Mouse (Mus musculus): ENCODE results near the gene 1190005I06Rik. TPM values are rescaled to one million over a fixed set of nuclear protein-coding genes. Genes with fewer than 3 reads are reported as not detected.

The 1190005I06Rik gene
- 1.6 and 2.3 TPM in 2 replicates for polyA plus RNA-seq (2014; fragmentation: Nextera tagmentation; extraction: Ambion mirVana)

DNA sequence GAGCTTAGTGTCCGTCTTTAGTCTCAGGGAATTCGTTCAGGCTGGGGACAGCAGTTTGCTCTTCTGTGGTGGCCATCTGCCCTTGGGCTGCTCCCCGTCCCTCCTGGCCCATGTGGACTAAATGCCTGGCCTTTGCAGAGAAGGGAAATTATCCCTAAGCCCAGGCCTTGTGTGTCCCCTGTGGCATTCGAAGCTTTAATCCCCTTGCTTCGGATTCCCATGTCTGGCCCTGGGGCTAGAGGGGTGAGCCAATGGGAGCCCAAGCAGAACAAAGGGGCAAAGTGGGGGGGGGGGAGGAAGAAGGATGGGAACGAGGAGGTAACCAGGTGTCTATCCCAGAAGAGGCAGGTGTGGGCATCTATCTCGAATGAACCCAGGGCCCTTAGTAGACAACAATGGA lies at the start of gene 1190005I06Rik:
TSS of gene 1190005I06Rik (minus strand) at position 101 of the 400 bp plus-strand sequence.
- H3K4me1 ChIP-seq (replicated peaks; ENCODE audit: control insufficient read depth, insufficient read depth, low read length), result no peaks in the 10 kb centered on the region
- no peaks in the 10 kb centered on the region for H3K9me3 ChIP-seq (ENCODE audit: control insufficient read depth, low read length)
- no peak within 1 kb of the TSS for H3K9ac ChIP-seq (ENCODE audit: low read length)
- ATAC-seq (replicated peaks; ENCODE audit: low FRiP score) (no peak), DNase-seq (ENCODE audit: low spot score) (no peak)
- no peak within 1 kb of the TSS for H3K27ac ChIP-seq (ENCODE audit: low read depth, low read length)
- 32% methylated on average over 7 of the region's 7 CpGs for WGBS
- no peaks in the 10 kb centered on the region for H3K36me3 ChIP-seq (ENCODE audit: control insufficient read depth, insufficient read depth, low read length)
- H3K4me2 ChIP-seq (ENCODE audit: low read depth, low read length, severe bottlenecking), result no peak within 1 kb of the TSS
- no peak within 1 kb of the TSS for H3K4me3 ChIP-seq (ENCODE audit: low read depth, low read length)
- no peaks in the 10 kb centered on the region for H3K27me3 ChIP-seq (ENCODE audit: control insufficient read depth, insufficient read depth, low read length)

DNA sequence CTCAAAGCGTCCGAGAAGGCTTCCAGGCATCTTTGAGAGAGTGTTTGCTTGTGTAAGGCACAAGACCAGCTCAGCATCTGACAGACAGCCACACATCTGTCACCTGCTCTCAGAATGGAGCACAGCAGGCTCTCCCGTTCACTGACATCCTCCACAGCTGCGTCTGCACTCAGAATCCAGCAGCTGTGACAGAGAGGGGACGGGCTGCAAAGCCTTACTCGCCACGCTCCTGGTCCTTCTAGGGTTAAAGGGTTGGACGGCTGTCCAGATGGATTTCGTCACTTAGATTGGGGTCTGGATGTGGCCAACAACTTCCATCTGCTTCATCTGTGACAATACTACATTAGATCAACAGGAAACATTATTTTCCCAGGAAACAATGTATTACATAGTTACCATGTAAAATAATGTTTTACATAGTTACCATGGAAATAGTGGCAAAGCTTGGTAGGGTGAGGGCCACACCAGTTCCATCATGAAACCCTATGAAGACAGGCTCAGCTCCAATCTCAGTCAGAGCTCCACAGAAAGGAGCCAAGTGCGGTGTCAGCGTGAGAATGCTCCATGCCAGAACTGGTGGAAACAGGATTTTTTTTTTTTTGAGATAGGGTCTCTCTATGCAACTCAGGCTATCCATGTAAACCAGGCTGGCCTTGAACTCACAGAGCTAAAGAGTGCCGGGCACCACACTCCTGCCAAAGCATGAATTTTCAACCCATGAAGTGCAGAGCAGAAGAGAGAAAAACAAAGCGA lies 49.1 kb upstream of the 1190005I06Rik start:
- no peak overlapping the region for H3K4me2 ChIP-seq (ENCODE audit: low read depth, low read length, severe bottlenecking)
- H3K4me3 ChIP-seq (ENCODE audit: low read depth, low read length), result no peak overlapping the region
- H3K36me3 ChIP-seq (ENCODE audit: control insufficient read depth, insufficient read depth, low read length), result no peaks in the 10 kb centered on the region
- DNase-seq (ENCODE audit: low spot score), result no peak
- no peak overlapping the region for H3K27ac ChIP-seq (ENCODE audit: low read depth, low read length)
- no peak for ATAC-seq (replicated peaks; ENCODE audit: low FRiP score)
- H3K4me1 ChIP-seq (replicated peaks; ENCODE audit: control insufficient read depth, insufficient read depth, low read length), result no peaks in the 10 kb centered on the region
- no peak overlapping the region for H3K9ac ChIP-seq (ENCODE audit: low read length)
- H3K9me3 ChIP-seq (ENCODE audit: control insufficient read depth, low read length), result no peaks in the 10 kb centered on the region
- 73% methylated on average over 13 of the region's 13 CpGs for WGBS
- no peaks in the 10 kb centered on the region for H3K27me3 ChIP-seq (ENCODE audit: control insufficient read depth, insufficient read depth, low read length)

DNA sequence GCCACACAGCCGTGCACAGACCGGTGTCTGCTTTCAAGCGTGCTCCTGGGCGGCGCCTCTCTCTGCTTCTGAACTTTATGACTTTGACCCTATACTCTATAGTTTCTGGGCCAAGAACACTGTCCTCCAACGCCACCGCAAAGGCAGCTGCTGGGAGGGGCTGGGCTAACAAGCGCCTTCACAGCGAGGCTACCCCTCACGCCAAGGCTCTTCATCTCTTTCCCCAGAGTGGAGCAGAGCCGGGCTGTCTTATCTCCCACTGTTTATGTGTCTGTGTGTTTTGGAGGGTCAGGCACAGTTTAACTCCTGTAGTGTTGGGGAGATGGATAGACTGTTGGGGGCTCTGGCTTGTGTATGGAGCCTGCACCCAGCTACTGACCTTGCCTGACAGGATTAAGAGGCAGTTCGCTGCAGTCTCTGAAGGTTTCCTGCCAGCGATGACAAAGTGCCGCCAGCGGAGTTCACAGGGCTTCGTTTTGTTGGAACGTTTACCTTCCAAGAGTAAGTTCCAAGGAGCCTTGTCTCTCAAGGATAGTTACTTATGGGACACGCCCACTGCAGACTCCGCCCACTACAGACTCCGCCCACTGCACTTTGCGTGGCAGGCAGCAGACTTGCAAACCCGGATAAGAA lies 46.5 kb upstream of the 1190005I06Rik start:
- no peaks in the 10 kb centered on the region for H3K9me3 ChIP-seq (ENCODE audit: control insufficient read depth, low read length)
- H3K4me3 ChIP-seq (ENCODE audit: low read depth, low read length), result no peak overlapping the region
- H3K27ac ChIP-seq (ENCODE audit: low read depth, low read length), result no peak overlapping the region
- no peak for ATAC-seq (replicated peaks; ENCODE audit: low FRiP score)
- H3K4me1 ChIP-seq (replicated peaks; ENCODE audit: control insufficient read depth, insufficient read depth, low read length), result no peaks in the 10 kb centered on the region
- DNase-seq (ENCODE audit: low spot score), result no peak
- H3K9ac ChIP-seq (ENCODE audit: low read length), result no peak overlapping the region
- H3K36me3 ChIP-seq (ENCODE audit: control insufficient read depth, insufficient read depth, low read length), result no peaks in the 10 kb centered on the region
- no peaks in the 10 kb centered on the region for H3K27me3 ChIP-seq (ENCODE audit: control insufficient read depth, insufficient read depth, low read length)
- no peak overlapping the region for H3K4me2 ChIP-seq (ENCODE audit: low read depth, low read length, severe bottlenecking)
- WGBS, result 56% methylated on average over 22 of the region's 22 CpGs

- no peak overlapping the region for H3K9ac ChIP-seq (ENCODE audit: low read length)
- H3K36me3 ChIP-seq (ENCODE audit: control insufficient read depth, insufficient read depth, low read length), result no peaks in the 10 kb centered on the region
- H3K9me3 ChIP-seq (ENCODE audit: control insufficient read depth, low read length), result no peaks in the 10 kb centered on the region
- WGBS, result 75% methylated on average over 4 of the region's 4 CpGs
- H3K27ac ChIP-seq (ENCODE audit: low read depth, low read length), result no peak overlapping the region
- H3K4me1 ChIP-seq (replicated peaks; ENCODE audit: control insufficient read depth, insufficient read depth, low read length), result no peaks in the 10 kb centered on the region
- DNase-seq (ENCODE audit: low spot score) (no peak), ATAC-seq (replicated peaks; ENCODE audit: low FRiP score) (no peak)
- H3K27me3 ChIP-seq (ENCODE audit: control insufficient read depth, insufficient read depth, low read length), result no peaks in the 10 kb centered on the region
- no peak overlapping the region for H3K4me2 ChIP-seq (ENCODE audit: low read depth, low read length, severe bottlenecking)
- H3K4me3 ChIP-seq (ENCODE audit: low read depth, low read length), result no peak overlapping the region
These were observed 45.5 kb upstream of the 1190005I06Rik start for GRCm38 (mm10) chr8:120692934-120693333.

DNA sequence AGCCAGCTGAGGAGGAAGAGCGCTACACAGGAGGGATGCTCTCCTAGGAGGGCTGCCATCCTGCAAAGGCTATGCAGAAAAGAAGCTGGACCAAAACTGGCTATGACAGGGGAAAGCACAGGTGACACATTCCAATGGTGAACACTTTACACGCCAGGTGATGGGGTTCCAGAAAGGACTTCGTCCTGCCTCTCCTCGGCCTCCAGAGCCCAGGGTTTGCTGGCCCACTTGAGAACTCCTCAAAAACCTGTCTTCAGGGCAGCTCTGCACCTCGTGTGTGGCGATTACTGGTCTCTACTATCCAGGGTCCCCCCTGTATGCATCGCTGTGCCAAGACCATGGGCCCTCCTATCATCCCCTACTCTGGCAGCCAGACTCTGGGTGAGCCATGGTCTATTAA lies 41.1 kb upstream of the 1190005I06Rik start:
- 89% methylated on average over 7 of the region's 7 CpGs for WGBS
- no peak for ATAC-seq (replicated peaks; ENCODE audit: low FRiP score)
- DNase-seq (ENCODE audit: low spot score), result no peak
- H3K4me1 ChIP-seq (replicated peaks; ENCODE audit: control insufficient read depth, insufficient read depth, low read length), result no peaks in the 10 kb centered on the region
- no peaks in the 10 kb centered on the region for H3K9me3 ChIP-seq (ENCODE audit: control insufficient read depth, low read length)
- no peaks in the 10 kb centered on the region for H3K36me3 ChIP-seq (ENCODE audit: control insufficient read depth, insufficient read depth, low read length)
- no peak overlapping the region for H3K27ac ChIP-seq (ENCODE audit: low read depth, low read length)
- no peak overlapping the region for H3K9ac ChIP-seq (ENCODE audit: low read length)
- H3K4me3 ChIP-seq (ENCODE audit: low read depth, low read length), result no peak overlapping the region
- H3K27me3 ChIP-seq (ENCODE audit: control insufficient read depth, insufficient read depth, low read length), result no peaks in the 10 kb centered on the region
- H3K4me2 ChIP-seq (ENCODE audit: low read depth, low read length, severe bottlenecking), result no peak overlapping the region

- no peaks in the 10 kb centered on the region for H3K9me3 ChIP-seq (ENCODE audit: control insufficient read depth, low read length)
- no peaks in the 10 kb centered on the region for H3K36me3 ChIP-seq (ENCODE audit: control insufficient read depth, insufficient read depth, low read length)
- no peak for DNase-seq (ENCODE audit: low spot score)
- H3K9ac ChIP-seq (ENCODE audit: low read length), result no peak overlapping the region
- no peaks in the 10 kb centered on the region for H3K27me3 ChIP-seq (ENCODE audit: control insufficient read depth, insufficient read depth, low read length)
- H3K4me2 ChIP-seq (ENCODE audit: low read depth, low read length, severe bottlenecking), result no peak overlapping the region
- H3K4me1 ChIP-seq (replicated peaks; ENCODE audit: control insufficient read depth, insufficient read depth, low read length), result no peaks in the 10 kb centered on the region
- no peak overlapping the region for H3K4me3 ChIP-seq (ENCODE audit: low read depth, low read length)
- H3K27ac ChIP-seq (ENCODE audit: low read depth, low read length), result no peak overlapping the region
- ATAC-seq (replicated peaks; ENCODE audit: low FRiP score), result no peak
- WGBS, result 74% methylated on average over 8 of the region's 8 CpGs
These were observed 40.4 kb upstream of the 1190005I06Rik start for GRCm38 (mm10) chr8:120687786-120688185.

GRCm38 (mm10) chr8:120686576-120686975 lies 39.1 kb upstream of the 1190005I06Rik start:
- WGBS, result 92% methylated on average over 5 of the region's 5 CpGs
- Histone ChIP-seq H3K4me3 (ENCODE audit: low read depth, low read length) (no peak overlapping the region), H3K9me3 (ENCODE audit: control insufficient read depth, low read length) (no peaks in the 10 kb centered on the region), H3K36me3 (ENCODE audit: control insufficient read depth, insufficient read depth, low read length) (no peaks in the 10 kb centered on the region), H3K9ac (ENCODE audit: low read length) (no peak overlapping the region), H3K27me3 (ENCODE audit: control insufficient read depth, insufficient read depth, low read length) (no peaks in the 10 kb centered on the region), H3K4me1 (replicated peaks; ENCODE audit: control insufficient read depth, insufficient read depth, low read length) (no peaks in the 10 kb centered on the region), H3K4me2 (ENCODE audit: low read depth, low read length, severe bottlenecking) (no peak overlapping the region), H3K27ac (ENCODE audit: low read depth, low read length) (no peak overlapping the region)
- no peak for ATAC-seq (replicated peaks; ENCODE audit: low FRiP score)
- DNase-seq (ENCODE audit: low spot score), result no peak

- no peak overlapping the region for H3K27ac ChIP-seq (ENCODE audit: low read depth, low read length)
- H3K4me1 ChIP-seq (replicated peaks; ENCODE audit: control insufficient read depth, insufficient read depth, low read length), result no peaks in the 10 kb centered on the region
- H3K36me3 ChIP-seq (ENCODE audit: control insufficient read depth, insufficient read depth, low read length), result no peaks in the 10 kb centered on the region
- no peak overlapping the region for H3K9ac ChIP-seq (ENCODE audit: low read length)
- no peak overlapping the region for H3K4me3 ChIP-seq (ENCODE audit: low read depth, low read length)
- no peak overlapping the region for H3K4me2 ChIP-seq (ENCODE audit: low read depth, low read length, severe bottlenecking)
- no peak for ATAC-seq (replicated peaks; ENCODE audit: low FRiP score)
- DNase-seq (ENCODE audit: low spot score), result no peak
- no peaks in the 10 kb centered on the region for H3K27me3 ChIP-seq (ENCODE audit: control insufficient read depth, insufficient read depth, low read length)
- no peaks in the 10 kb centered on the region for H3K9me3 ChIP-seq (ENCODE audit: control insufficient read depth, low read length)
- 90% methylated on average over 13 of the region's 13 CpGs for whole genome bisulfite sequencing
These were observed 38.6 kb upstream of the 1190005I06Rik start for GRCm38 (mm10) chr8:120686051-120686450.

DNA sequence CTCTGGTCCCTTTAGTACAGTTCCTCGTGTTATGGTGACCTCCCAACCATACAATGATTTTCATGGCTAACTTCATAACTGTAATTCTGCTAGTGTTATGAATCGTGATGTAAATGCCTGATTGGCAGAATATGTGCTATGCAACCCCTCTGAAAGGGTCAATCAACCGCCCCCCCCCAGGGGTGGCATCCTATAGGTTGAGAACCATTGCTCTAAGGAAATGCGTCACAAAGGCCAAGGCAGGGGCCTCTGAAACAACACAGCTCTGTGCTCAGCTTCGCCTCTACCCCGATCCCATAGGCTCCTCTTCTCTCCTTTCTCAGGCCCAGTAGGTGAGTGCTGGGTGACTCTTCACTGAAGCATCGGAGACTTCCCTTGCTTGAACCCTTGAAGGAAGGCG lies 38.2 kb upstream of the 1190005I06Rik start:
- no peak overlapping the region for H3K4me3 ChIP-seq (ENCODE audit: low read depth, low read length)
- H3K4me2 ChIP-seq (ENCODE audit: low read depth, low read length, severe bottlenecking), result no peak overlapping the region
- no peak overlapping the region for H3K9ac ChIP-seq (ENCODE audit: low read length)
- H3K9me3 ChIP-seq (ENCODE audit: control insufficient read depth, low read length), result no peaks in the 10 kb centered on the region
- 82% methylated on average over 8 of the region's 8 CpGs for WGBS
- no peak for ATAC-seq (replicated peaks; ENCODE audit: low FRiP score)
- DNase-seq (ENCODE audit: low spot score), result no peak
- no peaks in the 10 kb centered on the region for H3K36me3 ChIP-seq (ENCODE audit: control insufficient read depth, insufficient read depth, low read length)
- no peak overlapping the region for H3K27ac ChIP-seq (ENCODE audit: low read depth, low read length)
- H3K4me1 ChIP-seq (replicated peaks; ENCODE audit: control insufficient read depth, insufficient read depth, low read length), result no peaks in the 10 kb centered on the region
- no peaks in the 10 kb centered on the region for H3K27me3 ChIP-seq (ENCODE audit: control insufficient read depth, insufficient read depth, low read length)
